Mouse (Mus musculus): ENCODE results near the gene Crk. TPM values are rescaled to one million over a fixed set of nuclear protein-coding genes. Genes with fewer than 3 reads are reported as not detected.
A peak's percentile ranks its signal among the peaks of the same experiment; 100 is the strongest.
"Not testable (repeated sequence)": the region's sequence is repeated elsewhere in the genome, so short reads cannot be mapped to it uniquely, and the experiment has no call there.

Crk gene
- total RNA-seq, 1 experiment from 2014 or later, result 102 TPM

DNA sequence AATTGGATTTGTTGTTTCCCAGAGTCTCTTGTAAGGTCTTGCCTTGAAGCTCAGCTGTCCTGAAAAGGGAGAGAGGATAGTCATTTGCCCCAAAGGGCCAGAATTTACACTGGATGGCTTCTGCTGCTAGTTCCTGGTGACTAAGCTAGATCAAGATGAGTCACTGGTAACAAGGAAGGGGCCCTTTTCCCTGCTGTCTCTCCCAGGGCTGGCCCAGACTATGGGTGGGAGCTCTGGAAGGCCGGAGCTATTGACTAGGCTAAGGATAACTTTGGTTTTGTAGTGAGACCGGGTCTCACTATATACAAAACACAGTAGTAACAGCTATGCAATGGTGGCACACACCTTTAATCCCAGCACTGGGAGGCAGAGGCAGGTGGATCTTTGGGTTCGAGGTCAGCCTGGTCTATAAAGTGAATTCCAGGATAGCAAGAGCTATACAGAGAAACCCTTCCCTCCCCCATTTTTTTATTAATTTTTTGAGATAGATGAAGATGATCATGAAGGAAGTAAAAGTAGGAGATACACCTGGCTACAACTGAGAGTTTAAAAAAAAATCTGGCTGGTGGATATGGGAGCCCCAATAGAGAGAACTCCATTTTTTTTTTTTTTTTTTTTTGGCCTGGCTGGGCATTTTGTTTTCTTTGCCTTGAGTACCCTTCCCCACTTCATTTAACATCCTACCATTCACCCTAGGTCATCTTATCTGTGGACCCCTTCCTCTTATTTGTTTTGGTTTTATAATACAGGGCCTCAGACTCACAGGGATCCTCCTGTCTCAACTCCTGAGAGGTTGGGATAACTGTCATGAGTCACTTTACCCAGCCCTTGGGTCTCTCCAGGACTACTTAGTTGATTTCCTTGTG, 945 bp upstream of the Crk start:
- no peak for ATAC-seq (ENCODE audit: extremely low read depth, insufficient number of reproducible peaks, low FRiP score, poor library complexity, severe bottlenecking)

DNA sequence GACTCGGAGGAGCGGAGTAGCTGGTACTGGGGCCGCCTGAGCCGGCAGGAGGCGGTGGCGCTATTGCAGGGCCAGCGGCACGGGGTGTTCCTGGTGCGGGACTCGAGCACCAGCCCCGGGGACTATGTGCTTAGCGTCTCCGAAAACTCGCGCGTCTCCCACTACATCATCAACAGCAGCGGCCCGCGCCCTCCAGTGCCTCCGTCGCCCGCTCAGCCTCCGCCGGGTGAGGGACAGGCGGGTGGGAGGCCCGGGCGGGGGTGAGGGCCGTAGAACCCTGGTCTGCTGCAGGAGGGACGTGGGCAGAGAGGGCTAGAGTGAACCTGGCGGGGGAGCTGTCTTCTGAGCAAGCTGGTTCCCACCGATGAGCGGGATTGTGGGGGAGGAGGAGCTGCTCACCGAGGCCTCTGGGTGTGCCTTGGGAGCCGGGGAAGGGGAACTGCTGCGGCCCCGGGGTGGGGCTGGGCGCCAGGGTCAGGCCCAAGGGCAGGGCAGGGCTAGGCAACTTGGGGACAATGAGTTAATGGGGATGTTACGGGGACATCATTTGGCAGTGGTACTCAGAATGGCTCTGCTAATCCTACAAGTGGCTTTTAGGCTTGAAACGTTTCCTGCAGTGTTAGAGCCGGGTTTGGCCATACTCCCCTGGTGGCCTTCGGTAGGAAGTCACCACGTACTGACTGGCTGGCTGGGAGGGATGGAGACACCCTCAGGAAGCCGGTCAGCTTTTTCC, 546 bp downstream of the Crk start:
- ATAC-seq (ENCODE audit: extremely low read depth, insufficient number of reproducible peaks, low FRiP score, poor library complexity, severe bottlenecking), result peak; percentile 37; the same call in 1 of the 2 replicates

DNA sequence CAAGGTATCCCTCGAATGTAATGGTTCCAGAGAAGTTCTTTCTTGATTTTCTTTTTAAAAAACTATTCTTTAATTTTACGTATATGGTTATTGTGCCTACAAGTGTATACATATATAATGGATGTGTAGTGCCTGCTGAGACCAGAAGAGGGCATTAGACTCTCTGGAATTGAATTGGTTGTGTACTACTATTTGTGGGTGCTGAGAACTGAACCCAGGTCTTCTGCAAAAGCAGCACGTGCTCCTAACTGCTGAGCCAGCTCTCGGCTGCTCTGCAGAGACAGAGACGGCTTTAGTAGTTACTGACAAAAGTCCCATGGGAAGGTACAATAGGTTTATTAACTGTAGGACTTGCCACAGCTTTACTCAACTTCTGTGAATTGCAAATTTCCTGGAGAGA, 5.4 kb downstream of the Crk start:
- no peak for ATAC-seq (ENCODE audit: extremely low read depth, insufficient number of reproducible peaks, low FRiP score, poor library complexity, severe bottlenecking)

DNA sequence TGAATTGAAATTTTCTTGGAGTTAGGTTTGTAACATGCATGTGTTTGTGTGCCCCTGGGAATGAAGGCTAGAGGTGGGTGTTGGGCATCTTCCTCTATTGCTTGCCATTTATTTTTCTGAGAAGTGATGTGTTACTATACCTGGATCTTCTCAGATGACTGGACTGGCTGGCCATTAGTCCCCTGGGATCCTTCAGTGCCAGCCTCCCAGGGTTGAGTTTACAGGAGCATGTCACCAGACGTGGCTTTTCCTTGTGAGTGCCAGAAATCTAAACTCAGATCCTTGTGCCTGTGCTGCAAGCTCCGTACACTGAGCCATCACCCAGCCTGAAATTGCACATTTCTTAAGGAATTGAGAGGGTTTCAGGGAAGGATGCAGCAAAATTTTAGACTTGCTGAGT, 5.9 kb downstream of the Crk start:
- ATAC-seq (ENCODE audit: extremely low read depth, insufficient number of reproducible peaks, low FRiP score, poor library complexity, severe bottlenecking), result no peak

DNA sequence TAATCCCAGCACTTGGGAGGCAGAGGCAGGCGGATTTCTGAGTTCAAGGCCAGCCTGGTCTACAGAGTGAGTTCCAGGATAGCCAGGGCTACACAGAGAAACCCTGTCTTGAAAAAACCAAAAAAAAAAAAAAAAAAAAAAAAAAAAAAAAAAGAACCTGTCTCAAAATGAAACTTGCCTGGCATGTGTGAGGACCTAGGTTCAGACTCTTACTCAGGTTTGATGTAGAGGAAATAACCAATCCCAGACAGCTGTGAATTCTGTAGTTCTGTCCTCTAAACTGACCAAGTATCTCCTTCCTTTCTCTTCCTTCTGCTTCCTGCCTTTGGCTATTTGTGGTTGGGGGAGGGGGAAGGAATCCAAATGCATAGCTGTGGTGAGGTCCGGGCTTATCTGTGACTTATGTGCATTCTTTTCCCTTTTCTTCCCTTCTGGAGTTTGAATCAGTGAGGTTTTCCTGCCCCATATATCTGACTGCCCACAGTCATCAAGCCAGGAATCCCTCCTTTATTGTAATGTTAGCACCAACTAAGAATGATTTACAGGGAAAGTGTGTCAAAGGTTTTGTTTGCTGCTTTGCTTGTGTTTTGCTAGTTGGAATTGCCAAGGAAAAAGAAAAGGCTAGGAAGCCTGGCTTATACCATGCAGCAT, 8.4 kb downstream of the Crk start:
- no peak for ATAC-seq (ENCODE audit: extremely low read depth, insufficient number of reproducible peaks, low FRiP score, poor library complexity, severe bottlenecking)

DNA sequence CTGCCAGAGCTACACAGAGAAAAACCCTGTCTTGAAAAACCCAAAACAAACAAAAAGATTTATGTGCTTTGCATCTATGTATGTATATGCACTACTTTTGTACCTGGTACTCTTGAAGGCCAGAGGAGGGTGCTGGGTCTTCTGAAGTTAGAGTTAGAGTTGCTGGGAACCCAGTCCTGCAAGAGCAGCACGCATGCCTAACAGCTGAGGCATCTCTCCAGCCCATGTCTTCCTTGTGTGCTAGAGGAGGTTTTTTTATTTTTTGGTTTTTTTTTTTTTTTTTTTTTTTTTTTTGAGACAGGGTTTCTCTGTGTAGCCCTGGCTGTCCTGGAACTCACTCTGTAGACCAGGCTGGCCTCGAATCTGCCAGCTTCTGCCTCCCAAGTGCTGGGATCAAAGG, 9.1 kb downstream of the Crk start:
- no peak for ATAC-seq (ENCODE audit: extremely low read depth, insufficient number of reproducible peaks, low FRiP score, poor library complexity, severe bottlenecking)

DNA sequence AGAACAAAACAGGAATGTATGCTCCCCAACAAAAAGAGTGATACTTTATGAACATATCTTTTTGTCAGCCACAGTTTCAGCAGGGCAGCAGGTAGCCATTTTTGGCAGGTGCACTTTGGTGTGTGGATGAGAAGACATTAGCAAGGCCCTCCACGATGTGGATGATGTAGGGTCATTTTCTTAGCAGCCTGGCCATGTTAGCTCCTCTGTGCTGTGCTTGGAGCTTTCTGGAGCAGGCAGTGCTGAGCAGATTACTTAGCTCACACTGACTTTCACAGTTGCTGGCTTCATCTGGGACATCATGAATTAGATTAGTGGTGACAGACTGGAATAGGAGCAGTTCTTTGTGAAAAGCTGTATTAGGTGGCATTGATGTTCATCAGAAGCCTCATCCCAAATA, 10.9 kb downstream of the Crk start:
- ATAC-seq (ENCODE audit: extremely low read depth, insufficient number of reproducible peaks, low FRiP score, poor library complexity, severe bottlenecking), result no peak

DNA sequence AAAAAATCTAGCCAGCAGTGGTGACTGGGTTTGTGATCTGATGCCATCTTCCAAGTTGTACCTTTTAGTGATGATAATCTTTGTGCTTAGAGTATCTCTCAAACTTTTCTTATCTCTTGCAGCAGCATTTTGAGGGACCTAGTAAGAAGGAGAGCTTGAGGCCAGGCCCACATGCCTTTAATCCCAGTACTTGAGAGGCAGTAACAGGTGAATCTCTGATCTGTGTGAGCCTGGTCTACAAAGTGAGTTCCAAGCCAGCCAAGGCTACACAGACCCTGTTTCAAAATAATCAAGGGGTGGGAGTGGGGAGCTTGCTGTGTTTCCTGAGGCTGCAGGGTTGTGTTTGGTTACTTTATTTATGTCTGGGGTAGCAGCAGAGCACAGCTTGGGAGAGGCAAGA, 12.0 kb downstream of the Crk start:
- no peak for ATAC-seq (ENCODE audit: extremely low read depth, insufficient number of reproducible peaks, low FRiP score, poor library complexity, severe bottlenecking)

DNA sequence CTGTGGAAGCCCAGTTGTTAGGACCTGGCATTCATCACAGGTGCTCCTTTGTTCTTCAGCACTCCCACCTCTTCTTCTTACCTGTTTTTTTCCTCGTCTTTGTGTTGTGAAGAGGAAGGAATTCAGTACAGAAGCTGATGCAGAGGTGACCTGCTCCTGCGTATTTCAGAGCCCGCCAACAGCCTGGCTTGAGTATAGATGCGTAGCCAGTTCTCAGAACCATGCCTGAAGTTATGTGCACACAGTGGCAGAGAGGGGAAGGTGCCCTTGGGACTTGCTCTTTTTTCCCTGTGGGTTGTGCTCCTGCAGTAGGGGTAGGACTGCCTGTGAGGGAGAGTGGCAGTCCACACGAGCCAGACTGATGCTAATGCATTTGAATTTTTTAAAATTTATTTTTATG, 14.5 kb downstream of the Crk start:
- ATAC-seq (ENCODE audit: extremely low read depth, insufficient number of reproducible peaks, low FRiP score, poor library complexity, severe bottlenecking), result no peak

DNA sequence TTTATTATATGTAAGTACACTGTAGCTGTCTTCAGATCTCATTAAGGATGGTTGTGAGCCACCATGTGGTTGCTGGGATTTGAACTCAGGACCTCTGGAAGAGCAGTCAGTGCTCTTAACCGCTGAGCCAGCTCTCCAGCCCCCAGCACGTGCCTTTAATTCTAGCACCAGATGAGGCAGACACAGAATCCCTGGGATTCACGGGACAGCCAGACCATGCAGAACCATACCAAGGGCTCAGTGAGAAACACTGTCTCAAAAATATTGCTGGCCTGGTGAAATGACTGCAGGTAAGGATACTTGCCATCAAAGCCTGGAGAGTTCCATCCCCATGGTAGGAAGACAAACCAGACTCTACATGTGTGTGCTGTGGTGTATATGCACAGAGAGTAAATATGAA, 18.4 kb downstream of the Crk start:
- ATAC-seq (ENCODE audit: extremely low read depth, insufficient number of reproducible peaks, low FRiP score, poor library complexity, severe bottlenecking), result not testable (repeated sequence)

DNA sequence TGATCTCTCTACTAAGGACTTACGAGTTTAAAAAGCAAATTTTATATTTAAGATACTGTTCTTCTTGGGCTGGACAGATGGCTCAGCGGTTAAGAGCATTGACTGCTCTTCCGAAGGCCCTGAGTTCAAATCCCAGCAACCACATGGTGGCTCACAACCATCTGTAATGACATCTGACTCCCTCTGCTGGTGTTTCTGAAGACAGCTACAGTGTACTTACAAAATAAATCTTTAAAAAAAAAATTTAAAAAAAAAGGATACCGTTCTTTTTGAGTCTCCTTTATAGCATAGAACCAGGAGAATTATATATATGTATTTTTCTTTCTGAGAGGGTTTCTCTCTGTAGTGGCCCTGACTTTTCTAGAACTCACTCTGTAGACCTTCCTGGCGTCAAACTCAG, 21.5 kb downstream of the Crk start:
- no peak for ATAC-seq (ENCODE audit: extremely low read depth, insufficient number of reproducible peaks, low FRiP score, poor library complexity, severe bottlenecking)

DNA sequence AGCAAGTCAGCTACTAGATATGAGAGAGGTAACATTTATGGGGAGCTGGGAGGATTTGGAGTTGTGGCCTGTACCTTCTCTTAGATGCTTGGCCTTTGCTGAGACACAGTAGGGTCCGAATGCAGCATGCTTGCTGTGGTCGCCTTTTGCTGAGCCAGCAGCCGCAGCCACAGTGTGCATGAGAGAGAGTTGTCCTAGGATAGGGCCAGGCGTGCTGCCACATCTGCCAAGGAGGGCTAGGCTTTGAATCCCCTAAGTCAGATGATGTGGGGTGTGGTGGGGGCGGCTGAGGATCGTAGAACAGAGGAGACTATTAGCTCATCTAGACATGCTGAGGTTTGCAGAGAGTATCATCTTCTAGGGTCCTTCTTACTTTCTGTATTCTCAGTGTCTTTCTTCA, 23.7 kb downstream of the Crk start:
- ATAC-seq (ENCODE audit: extremely low read depth, insufficient number of reproducible peaks, low FRiP score, poor library complexity, severe bottlenecking), result no peak

DNA sequence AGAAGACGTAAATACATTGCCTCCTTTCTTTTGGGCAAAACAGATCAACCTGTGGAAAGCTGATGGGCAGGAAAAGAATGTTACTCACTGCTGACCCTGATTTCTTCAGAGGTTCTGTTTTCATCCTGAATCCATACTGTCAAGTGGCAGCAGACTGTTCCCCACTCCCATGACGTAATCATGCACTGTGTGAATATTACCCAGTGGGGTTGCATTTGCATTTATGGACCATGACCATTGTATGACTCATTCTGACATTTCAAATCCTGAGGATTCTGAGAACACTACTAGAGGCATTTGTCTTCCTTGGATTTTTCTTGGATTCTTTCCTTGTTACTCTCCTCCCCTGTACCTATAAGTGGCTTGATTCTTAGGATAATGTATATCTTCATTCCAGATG, 24.7 kb downstream of the Crk start:
- no peak for ATAC-seq (ENCODE audit: extremely low read depth, insufficient number of reproducible peaks, low FRiP score, poor library complexity, severe bottlenecking)

DNA sequence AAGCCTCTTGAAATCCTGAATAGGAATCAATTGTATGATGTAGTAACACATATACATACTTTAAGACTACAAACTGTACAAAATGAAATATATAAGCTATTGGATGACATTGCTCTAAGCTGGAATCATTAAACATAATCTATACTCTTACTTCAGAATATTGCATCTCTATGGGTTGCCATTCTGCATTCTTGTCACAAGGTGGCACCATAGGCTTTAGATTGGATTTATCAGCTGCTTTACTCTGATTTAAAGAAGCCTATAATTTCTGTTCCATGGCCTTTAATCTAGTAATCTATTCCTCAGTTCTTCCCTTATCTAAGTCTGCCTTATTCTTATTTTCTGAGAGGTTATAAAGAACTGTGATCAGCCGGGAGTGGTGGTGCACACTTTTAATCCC, 34.9 kb downstream of the Crk start:
- ATAC-seq (ENCODE audit: extremely low read depth, insufficient number of reproducible peaks, low FRiP score, poor library complexity, severe bottlenecking), result peak; percentile 55; the same call in 1 of the 2 replicates

DNA sequence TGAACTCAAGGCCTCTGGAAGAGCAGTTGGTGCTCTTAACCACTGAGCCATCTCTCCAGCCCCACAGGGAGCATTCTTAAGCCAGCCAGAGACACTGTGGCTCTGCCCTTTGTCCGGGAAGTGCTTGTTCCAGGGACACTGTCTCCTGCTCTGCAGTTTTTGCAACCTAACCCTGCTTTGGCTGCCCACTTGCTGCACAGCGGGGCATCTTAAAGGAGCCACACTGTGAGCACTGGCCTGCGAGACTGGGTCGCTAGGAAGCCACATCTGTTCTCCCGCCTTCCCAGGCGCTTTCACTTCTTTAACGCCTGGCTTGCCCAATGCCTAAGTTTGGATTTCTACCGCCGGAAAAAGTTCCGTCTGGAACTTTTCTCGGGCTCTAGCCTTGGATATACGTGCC, 36.5 kb downstream of the Crk start:
- no peak for ATAC-seq (ENCODE audit: extremely low read depth, insufficient number of reproducible peaks, low FRiP score, poor library complexity, severe bottlenecking)

DNA sequence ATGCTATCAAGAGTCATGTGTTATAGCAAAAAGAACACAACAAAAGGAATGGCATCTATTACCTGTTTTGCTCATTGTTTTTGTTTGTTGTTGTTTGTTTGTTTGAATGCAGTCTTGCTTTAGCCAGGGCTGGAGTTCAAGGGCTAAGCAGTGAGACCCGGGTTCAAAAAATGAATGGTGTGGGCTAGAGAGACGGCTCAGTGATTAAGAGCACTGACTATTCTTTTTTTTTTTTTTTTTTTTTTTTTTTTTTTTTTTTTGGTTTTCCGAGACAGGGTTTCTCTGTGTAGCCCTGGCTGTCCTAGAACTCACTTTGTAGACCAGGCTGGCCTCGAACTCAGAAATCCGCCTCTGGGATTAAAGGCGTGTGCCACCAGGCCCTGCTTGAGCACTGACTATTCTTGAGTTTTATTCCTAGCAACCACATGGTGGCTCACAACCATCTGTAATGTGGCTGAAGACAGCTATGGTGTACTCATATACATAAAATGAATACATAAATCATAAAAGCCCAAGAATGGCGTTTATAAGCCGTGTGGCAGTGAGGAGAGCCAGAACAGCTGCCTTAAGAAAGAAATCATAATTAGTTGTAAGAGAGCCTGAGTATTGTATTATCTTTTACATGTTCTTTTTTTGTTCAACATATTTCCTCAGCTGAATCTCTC, 37.7 kb downstream of the Crk start:
- no peak for ATAC-seq (ENCODE audit: extremely low read depth, insufficient number of reproducible peaks, low FRiP score, poor library complexity, severe bottlenecking)

DNA sequence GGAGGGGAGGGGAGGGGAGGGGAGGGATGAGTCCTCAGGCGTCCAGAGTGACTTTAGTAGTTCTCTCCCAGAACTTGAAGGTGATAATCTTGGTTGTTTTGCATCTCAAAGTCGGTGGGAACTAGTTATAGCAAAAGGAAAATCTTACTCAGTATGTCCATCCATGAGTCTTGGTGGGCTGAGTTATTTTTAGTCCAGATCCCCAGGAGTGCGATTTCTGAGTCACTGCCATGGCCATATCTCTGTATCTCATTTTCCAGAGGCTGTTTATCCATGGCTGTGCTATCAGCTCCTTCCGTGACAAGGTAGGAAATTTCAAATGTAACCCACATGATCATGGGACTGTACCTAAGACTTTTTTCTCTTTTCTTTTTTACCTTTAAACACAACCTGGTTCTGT, 43.3 kb downstream of the Crk start:
- no peak for ATAC-seq (ENCODE audit: extremely low read depth, insufficient number of reproducible peaks, low FRiP score, poor library complexity, severe bottlenecking)

DNA sequence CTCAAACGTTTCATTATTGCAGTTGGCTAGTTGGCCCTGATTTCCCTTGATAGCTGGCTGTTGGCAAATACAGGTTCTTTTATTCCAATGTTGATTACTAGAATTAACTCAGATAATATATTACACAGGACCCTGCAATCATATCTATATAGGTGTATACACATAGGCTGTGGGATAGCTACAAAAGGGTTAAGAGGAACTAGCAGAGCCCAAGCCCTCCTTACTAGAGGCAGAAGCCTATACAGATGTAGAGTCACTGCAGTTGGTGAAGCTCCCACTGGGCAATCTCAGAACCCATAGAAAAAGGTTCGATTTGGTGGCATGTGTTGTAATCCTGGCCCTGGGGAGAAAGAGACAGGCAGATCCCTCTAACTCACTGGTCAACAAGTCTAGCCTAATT, 48.1 kb downstream of the Crk start:
- no peak for ATAC-seq (ENCODE audit: extremely low read depth, insufficient number of reproducible peaks, low FRiP score, poor library complexity, severe bottlenecking)

DNA sequence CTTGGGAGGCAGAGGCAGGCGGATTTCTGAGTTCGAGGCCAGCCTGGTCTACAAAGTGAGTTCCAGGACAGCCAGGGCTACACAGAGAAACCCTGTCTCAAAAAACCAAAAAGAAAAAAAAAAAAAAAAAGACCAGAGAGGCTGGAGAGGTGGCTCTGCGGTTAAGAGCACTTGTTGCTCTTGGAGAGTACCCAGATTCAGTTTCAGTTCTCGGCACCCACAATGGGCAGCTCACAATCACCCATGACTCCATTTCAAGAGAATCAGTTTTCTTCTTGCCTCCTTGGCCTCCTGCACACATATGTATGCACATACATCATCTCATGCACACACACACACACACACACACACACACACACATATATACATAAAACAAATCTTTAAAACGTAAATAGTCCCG, 48.6 kb downstream of the Crk start:
- not testable (repeated sequence) for ATAC-seq (ENCODE audit: extremely low read depth, insufficient number of reproducible peaks, low FRiP score, poor library complexity, severe bottlenecking)
